Mouse (Mus musculus): Measurements from ENCODE around the gene Zbtb48.

DNA sequence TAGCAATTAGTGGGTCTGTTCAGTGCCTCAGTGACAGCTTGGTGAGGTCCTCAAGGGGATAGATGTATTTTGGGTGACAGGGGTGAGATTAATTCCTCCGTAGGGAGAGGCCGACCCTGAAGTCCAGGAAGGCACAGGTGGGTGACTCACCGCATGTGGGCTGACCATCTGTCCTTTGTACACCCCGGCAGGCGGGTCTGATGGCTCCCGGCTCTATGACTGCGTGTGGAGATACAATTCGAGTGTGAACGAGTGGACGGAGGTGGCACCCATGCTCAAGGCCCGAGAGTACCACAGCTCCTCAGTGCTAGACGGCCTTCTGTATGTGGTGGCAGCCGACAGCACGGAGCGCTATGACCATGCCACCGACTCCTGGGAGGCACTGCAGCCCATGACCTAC is 15.4 kb downstream of the Zbtb48 start:
- TF ChIP-seq CTCF (IDR thresholded peaks at IDR 0.05; ENCODE audit: low read depth) (no peak), EP300 (IDR thresholded peaks at IDR 0.05; ENCODE audit: low read depth) (no peak)
